Mouse (Mus musculus): ENCODE measurements at regions not wholly inside any gene's neighbourhood (a gene's known extent, or its start where the extent isn't known, plus 50 kb on each side); places are given as distances from the start of the nearest gene placed in this dataset.

- H3K27me3 ChIP-seq (ENCODE audit: control insufficient read depth, insufficient read depth, low read length), result peaks cover 5% of the 10 kb centered on the region; the same call in 1 of the 2 replicates
- no peak overlapping the region for H3K4me2 ChIP-seq (ENCODE audit: low read depth, low read length)
- no peak overlapping the region for H3K27ac ChIP-seq (ENCODE audit: low read depth)
- H3K9ac ChIP-seq (replicated peaks; ENCODE audit: low read depth, low read length), result no peak overlapping the region
- no peak for TF ChIP-seq CTCF (IDR thresholded peaks at IDR 0.05; ENCODE audit: low read depth)
- TF ChIP-seq EP300 (IDR thresholded peaks at IDR 0.05; ENCODE audit: low read depth), result no peak
- DNase-seq (ENCODE audit: low spot score) (no peak), ATAC-seq (ENCODE audit: insufficient read depth, low read depth) (no peak)
- H3K4me1 ChIP-seq (ENCODE audit: control insufficient read depth, insufficient read depth), result peaks cover 8% of the 10 kb centered on the region; the same call in 1 of the 2 replicates
- 88% methylated on average over 26 of the region's 26 CpGs for WGBS
- no peaks in the 10 kb centered on the region for H3K9me3 ChIP-seq (replicated peaks; ENCODE audit: control insufficient read depth, low read length)
- no peak overlapping the region for H3K4me3 ChIP-seq (ENCODE audit: low read depth, low read length)
- H3K36me3 ChIP-seq (replicated peaks; ENCODE audit: control insufficient read depth, insufficient read depth, low read length), result no peaks in the 10 kb centered on the region
Measured at GRCm38 (mm10) chr4:134997461-134998434, 67.0 kb downstream of the Syf2 start.

GRCm38 (mm10) chr4:134998928-134999658 is 68.4 kb downstream of the Syf2 start:
- no peak overlapping the region for H3K4me3 ChIP-seq (ENCODE audit: low read depth, low read length)
- H3K9me3 ChIP-seq (replicated peaks; ENCODE audit: control insufficient read depth, low read length), result no peaks in the 10 kb centered on the region
- 60% methylated on average over 12 of the region's 12 CpGs for WGBS
- no peaks in the 10 kb centered on the region for H3K27me3 ChIP-seq (ENCODE audit: control insufficient read depth, insufficient read depth, low read length)
- no peak overlapping the region for H3K4me2 ChIP-seq (ENCODE audit: low read depth, low read length)
- H3K9ac ChIP-seq (replicated peaks; ENCODE audit: low read depth, low read length), result no peak overlapping the region
- no peak for ATAC-seq (ENCODE audit: insufficient read depth, low read depth)
- H3K4me1 ChIP-seq (ENCODE audit: control insufficient read depth, insufficient read depth), result peaks cover 9% of the 10 kb centered on the region; the same call in 1 of the 2 replicates
- no peak overlapping the region for H3K27ac ChIP-seq (ENCODE audit: low read depth)
- no peak for DNase-seq (ENCODE audit: low spot score)
- no peaks in the 10 kb centered on the region for H3K36me3 ChIP-seq (replicated peaks; ENCODE audit: control insufficient read depth, insufficient read depth, low read length)
- TF ChIP-seq CTCF (IDR thresholded peaks at IDR 0.05; ENCODE audit: low read depth) (no peak), EP300 (IDR thresholded peaks at IDR 0.05; ENCODE audit: low read depth) (no peak)

- Histone ChIP-seq H3K9ac (replicated peaks; ENCODE audit: low read depth, low read length) (no peak overlapping the region), H3K4me2 (ENCODE audit: low read depth, low read length) (no peak overlapping the region), H3K36me3 (replicated peaks; ENCODE audit: control insufficient read depth, insufficient read depth, low read length) (no peaks in the 10 kb centered on the region), H3K27ac (ENCODE audit: low read depth) (0 out of 2 replicates have a peak overlapping the region, but pooled peaks have one; percentile 1), H3K4me1 (ENCODE audit: control insufficient read depth, insufficient read depth) (peaks cover 9% of the 10 kb centered on the region; the same call in 1 of the 2 replicates), H3K9me3 (replicated peaks; ENCODE audit: control insufficient read depth, low read length) (no peaks in the 10 kb centered on the region), H3K4me3 (ENCODE audit: low read depth, low read length) (no peak overlapping the region), H3K27me3 (ENCODE audit: control insufficient read depth, insufficient read depth, low read length) (no peaks in the 10 kb centered on the region)
- TF ChIP-seq CTCF (IDR thresholded peaks at IDR 0.05; ENCODE audit: low read depth) (no peak), EP300 (IDR thresholded peaks at IDR 0.05; ENCODE audit: low read depth) (no peak)
- ATAC-seq (ENCODE audit: insufficient read depth, low read depth), result peak; percentile 75
- peak; percentile 29 for DNase-seq (ENCODE audit: low spot score)
- 35% methylated on average over 16 of the region's 16 CpGs for WGBS
Measured at GRCm38 (mm10) chr4:135002091-135002925, 71.6 kb downstream of the Syf2 start.

GRCm38 (mm10) chr4:135011365-135011764 is 80.7 kb downstream of the Syf2 start:
- no peak overlapping the region for H3K4me2 ChIP-seq (ENCODE audit: low read depth, low read length)
- no peak overlapping the region for H3K27ac ChIP-seq (ENCODE audit: low read depth)
- ATAC-seq (ENCODE audit: insufficient read depth, low read depth) (no peak), DNase-seq (ENCODE audit: low spot score) (no peak)
- no peaks in the 10 kb centered on the region for H3K9me3 ChIP-seq (replicated peaks; ENCODE audit: control insufficient read depth, low read length)
- no peak overlapping the region for H3K9ac ChIP-seq (replicated peaks; ENCODE audit: low read depth, low read length)
- 77% methylated on average over 6 of the region's 6 CpGs for WGBS
- H3K4me1 ChIP-seq (ENCODE audit: control insufficient read depth, insufficient read depth), result no peaks in the 10 kb centered on the region
- H3K36me3 ChIP-seq (replicated peaks; ENCODE audit: control insufficient read depth, insufficient read depth, low read length), result no peaks in the 10 kb centered on the region
- TF ChIP-seq CTCF (IDR thresholded peaks at IDR 0.05; ENCODE audit: low read depth) (no peak), EP300 (IDR thresholded peaks at IDR 0.05; ENCODE audit: low read depth) (no peak)
- 0 out of 2 replicates have a peak, but pooled peaks cover 2% of the 10 kb centered on the region for H3K27me3 ChIP-seq (ENCODE audit: control insufficient read depth, insufficient read depth, low read length)
- H3K4me3 ChIP-seq (ENCODE audit: low read depth, low read length), result no peak overlapping the region

GRCm38 (mm10) chr4:135012945-135013344 is 82.2 kb downstream of the Syf2 start:
- Histone ChIP-seq H3K27ac (ENCODE audit: low read depth) (no peak overlapping the region), H3K27me3 (ENCODE audit: control insufficient read depth, insufficient read depth, low read length) (0 out of 2 replicates have a peak, but pooled peaks cover 10% of the 10 kb centered on the region), H3K9ac (replicated peaks; ENCODE audit: low read depth, low read length) (no peak overlapping the region), H3K36me3 (replicated peaks; ENCODE audit: control insufficient read depth, insufficient read depth, low read length) (no peaks in the 10 kb centered on the region), H3K9me3 (replicated peaks; ENCODE audit: control insufficient read depth, low read length) (no peaks in the 10 kb centered on the region), H3K4me2 (ENCODE audit: low read depth, low read length) (no peak overlapping the region), H3K4me1 (ENCODE audit: control insufficient read depth, insufficient read depth) (no peaks in the 10 kb centered on the region), H3K4me3 (ENCODE audit: low read depth, low read length) (no peak overlapping the region)
- no peak for DNase-seq (ENCODE audit: low spot score)
- ATAC-seq (ENCODE audit: insufficient read depth, low read depth), result no peak
- TF ChIP-seq EP300 (IDR thresholded peaks at IDR 0.05; ENCODE audit: low read depth) (no peak), CTCF (IDR thresholded peaks at IDR 0.05; ENCODE audit: low read depth) (no peak; the same call in 1 of the 2 replicates)
- 76% methylated on average over 4 of the region's 4 CpGs for WGBS

All from heart, postnatal 0 days (tissue).